Mouse (Mus musculus) embryo, embryonic 11.5 days (tissue): Measurements from ENCODE around the gene Hnrnpd.

Experiments
- DNase-seq: peaks from one replicate; pipeline ENCODE4 v3.0.0-alpha.2; 2012; ENCODE audit warnings: low read depth, low spot score

Hnrnpd gene

GRCm38 (mm10) chr5:99978699-99979442 is at the start of gene Hnrnpd, which contains the start of gene 4930524J08Rik:
Hnrnpd (minus strand) TSS chr5:99978938.
4930524J08Rik (plus strand) TSS chr5:99979061.
- peak; percentile 96 for DNase-seq

GRCm38 (mm10) chr5:100024868-100025267 is 46.1 kb upstream of the Hnrnpd start:
- DNase-seq, result no peak

- DNase-seq, result no peak
Measured at GRCm38 (mm10) chr5:100024403-100024802, 45.7 kb upstream of the Hnrnpd start.

- no peak for DNase-seq
Measured at GRCm38 (mm10) chr5:100020089-100020488, 41.4 kb upstream of the Hnrnpd start.

- DNase-seq, result no peak
Measured at GRCm38 (mm10) chr5:100012599-100012998, 33.9 kb upstream of the Hnrnpd start.

- no peak for DNase-seq
Measured at GRCm38 (mm10) chr5:100008485-100008884, 29.7 kb upstream of the Hnrnpd start.

- no peak for DNase-seq
Measured at GRCm38 (mm10) chr5:100007040-100007375, 28.3 kb upstream of the Hnrnpd start.

- DNase-seq, result no peak
Measured at GRCm38 (mm10) chr5:100006324-100007039, 27.7 kb upstream of the Hnrnpd start.

GRCm38 (mm10) chr5:100005896-100006295 is 27.2 kb upstream of the Hnrnpd start:
- DNase-seq, result no peak

GRCm38 (mm10) chr5:100005431-100005830 is 26.7 kb upstream of the Hnrnpd start:
- no peak for DNase-seq

- no peak for DNase-seq
Measured at GRCm38 (mm10) chr5:100003895-100004294, 25.2 kb upstream of the Hnrnpd start.

- DNase-seq, result no peak
Measured at GRCm38 (mm10) chr5:100000500-100000899, 21.8 kb upstream of the Hnrnpd start.

- no peak for DNase-seq
Measured at GRCm38 (mm10) chr5:100000048-100000447, 21.3 kb upstream of the Hnrnpd start.

- no peak for DNase-seq
Measured at GRCm38 (mm10) chr5:99994680-99995079, 15.9 kb upstream of the Hnrnpd start.

GRCm38 (mm10) chr5:99994166-99994565 is 15.4 kb upstream of the Hnrnpd start:
- no peak for DNase-seq

- DNase-seq, result no peak
Measured at GRCm38 (mm10) chr5:99983452-99984061, 4.8 kb upstream of the Hnrnpd start.

GRCm38 (mm10) chr5:99977516-99978301 is 1.0 kb downstream of the Hnrnpd start:
- DNase-seq, result peak; percentile 70

GRCm38 (mm10) chr5:99976334-99976955 is 2.3 kb downstream of the Hnrnpd start:
- DNase-seq, result no peak

- no peak for DNase-seq
Measured at GRCm38 (mm10) chr5:99975776-99976175, 3.0 kb downstream of the Hnrnpd start.

- no peak for DNase-seq
Measured at GRCm38 (mm10) chr5:99975061-99975460, 3.7 kb downstream of the Hnrnpd start.

- no peak for DNase-seq
Measured at GRCm38 (mm10) chr5:99973941-99974340, 4.8 kb downstream of the Hnrnpd start.
